Mouse (Mus musculus): ENCODE measurements around the gene Obscn.

The Obscn gene

GRCm38 (mm10) chr11:59135904-59136452, at the start of gene Obscn:
Obscn (minus strand) TSS chr11:59136402.
- no peaks in the 10 kb centered on the region for H3K36me3 ChIP-seq (ENCODE audit: control insufficient read depth, insufficient read depth, low read length, poor library complexity, severe bottlenecking)
- DNase-seq (ENCODE audit: low read depth, low spot score) = no peak
- 0 out of 2 replicates have a peak, but pooled peaks cover 3% of the 10 kb centered on the region for H3K27me3 ChIP-seq (ENCODE audit: control insufficient read depth, insufficient read depth, low read length, poor library complexity, severe bottlenecking)

GRCm38 (mm10) chr11:59185490-59185889, 49.3 kb upstream of the Obscn start:
- Histone ChIP-seq H3K36me3 (ENCODE audit: control insufficient read depth, insufficient read depth, low read length, poor library complexity, severe bottlenecking) (no peaks in the 10 kb centered on the region; the same call in none of the 2 replicates), H3K27me3 (ENCODE audit: control insufficient read depth, insufficient read depth, low read length, poor library complexity, severe bottlenecking) (no peaks in the 10 kb centered on the region)
- DNase-seq (ENCODE audit: low read depth, low spot score) = no peak

GRCm38 (mm10) chr11:59183821-59184220, 47.6 kb upstream of the Obscn start:
- no peaks in the 10 kb centered on the region for H3K27me3 ChIP-seq (ENCODE audit: control insufficient read depth, insufficient read depth, low read length, poor library complexity, severe bottlenecking)
- no peaks in the 10 kb centered on the region; the same call in none of the 2 replicates for H3K36me3 ChIP-seq (ENCODE audit: control insufficient read depth, insufficient read depth, low read length, poor library complexity, severe bottlenecking)
- peak; percentile 61 for DNase-seq (ENCODE audit: low read depth, low spot score)

- H3K27me3 ChIP-seq (ENCODE audit: control insufficient read depth, insufficient read depth, low read length, poor library complexity, severe bottlenecking) = no peaks in the 10 kb centered on the region
- no peak for DNase-seq (ENCODE audit: low read depth, low spot score)
- no peaks in the 10 kb centered on the region; the same call in none of the 2 replicates for H3K36me3 ChIP-seq (ENCODE audit: control insufficient read depth, insufficient read depth, low read length, poor library complexity, severe bottlenecking)
These were observed 46.7 kb upstream of the Obscn start, which contains the start of gene Gjc2 for GRCm38 (mm10) chr11:59182864-59183331. Gjc2 (minus strand) TSS chr11:59183213.

GRCm38 (mm10) chr11:59176921-59177320, 40.7 kb upstream of the Obscn start:
- DNase-seq (ENCODE audit: low read depth, low spot score) = no peak
- H3K36me3 ChIP-seq (ENCODE audit: control insufficient read depth, insufficient read depth, low read length, poor library complexity, severe bottlenecking) = no peaks in the 10 kb centered on the region
- no peaks in the 10 kb centered on the region for H3K27me3 ChIP-seq (ENCODE audit: control insufficient read depth, insufficient read depth, low read length, poor library complexity, severe bottlenecking)

GRCm38 (mm10) chr11:59176475-59176874, 40.3 kb upstream of the Obscn start:
- Histone ChIP-seq H3K36me3 (ENCODE audit: control insufficient read depth, insufficient read depth, low read length, poor library complexity, severe bottlenecking) (no peaks in the 10 kb centered on the region), H3K27me3 (ENCODE audit: control insufficient read depth, insufficient read depth, low read length, poor library complexity, severe bottlenecking) (no peaks in the 10 kb centered on the region)
- no peak for DNase-seq (ENCODE audit: low read depth, low spot score)

GRCm38 (mm10) chr11:59174189-59174838, 38.1 kb upstream of the Obscn start:
- Histone ChIP-seq H3K36me3 (ENCODE audit: control insufficient read depth, insufficient read depth, low read length, poor library complexity, severe bottlenecking) (no peaks in the 10 kb centered on the region), H3K27me3 (ENCODE audit: control insufficient read depth, insufficient read depth, low read length, poor library complexity, severe bottlenecking) (no peaks in the 10 kb centered on the region)
- no peak for DNase-seq (ENCODE audit: low read depth, low spot score)

GRCm38 (mm10) chr11:59170549-59170948, 34.3 kb upstream of the Obscn start:
- H3K27me3 ChIP-seq (ENCODE audit: control insufficient read depth, insufficient read depth, low read length, poor library complexity, severe bottlenecking) = no peaks in the 10 kb centered on the region
- H3K36me3 ChIP-seq (ENCODE audit: control insufficient read depth, insufficient read depth, low read length, poor library complexity, severe bottlenecking) = no peaks in the 10 kb centered on the region

GRCm38 (mm10) chr11:59169807-59170206, 33.6 kb upstream of the Obscn start:
- no peaks in the 10 kb centered on the region for H3K36me3 ChIP-seq (ENCODE audit: control insufficient read depth, insufficient read depth, low read length, poor library complexity, severe bottlenecking)
- H3K27me3 ChIP-seq (ENCODE audit: control insufficient read depth, insufficient read depth, low read length, poor library complexity, severe bottlenecking) = no peaks in the 10 kb centered on the region
- no peak for DNase-seq (ENCODE audit: low read depth, low spot score)

More at GRCm38 (mm10) chr11:59170549-59170948, 34.3 kb upstream of the Obscn start:
- no peak for DNase-seq (ENCODE audit: low read depth, low spot score)

- H3K27me3 ChIP-seq (ENCODE audit: control insufficient read depth, insufficient read depth, low read length, poor library complexity, severe bottlenecking) = no peaks in the 10 kb centered on the region
- H3K36me3 ChIP-seq (ENCODE audit: control insufficient read depth, insufficient read depth, low read length, poor library complexity, severe bottlenecking) = no peaks in the 10 kb centered on the region
- no peak for DNase-seq (ENCODE audit: low read depth, low spot score)
These were observed 29.5 kb upstream of the Obscn start for GRCm38 (mm10) chr11:59165616-59166241.

- no peak for DNase-seq (ENCODE audit: low read depth, low spot score)
- no peaks in the 10 kb centered on the region for H3K27me3 ChIP-seq (ENCODE audit: control insufficient read depth, insufficient read depth, low read length, poor library complexity, severe bottlenecking)
- no peaks in the 10 kb centered on the region for H3K36me3 ChIP-seq (ENCODE audit: control insufficient read depth, insufficient read depth, low read length, poor library complexity, severe bottlenecking)
These were observed 28.2 kb upstream of the Obscn start for GRCm38 (mm10) chr11:59164384-59164783.

GRCm38 (mm10) chr11:59163255-59164236, 27.3 kb upstream of the Obscn start, which contains the start of gene Iba57:
Iba57 (minus strand) TSS chr11:59163739.
- peak; percentile 99 for DNase-seq (ENCODE audit: low read depth, low spot score)
- Histone ChIP-seq H3K36me3 (ENCODE audit: control insufficient read depth, insufficient read depth, low read length, poor library complexity, severe bottlenecking) (no peaks in the 10 kb centered on the region), H3K27me3 (ENCODE audit: control insufficient read depth, insufficient read depth, low read length, poor library complexity, severe bottlenecking) (no peaks in the 10 kb centered on the region)

- H3K36me3 ChIP-seq (ENCODE audit: control insufficient read depth, insufficient read depth, low read length, poor library complexity, severe bottlenecking) = peaks cover 2% of the 10 kb centered on the region; the same call in 1 of the 2 replicates
- DNase-seq (ENCODE audit: low read depth, low spot score) = no peak
- H3K27me3 ChIP-seq (ENCODE audit: control insufficient read depth, insufficient read depth, low read length, poor library complexity, severe bottlenecking) = no peaks in the 10 kb centered on the region
These were observed 26.4 kb upstream of the Obscn start for GRCm38 (mm10) chr11:59162443-59163254.

Measured in splenic B cell, adult 2 months (primary cell).